Mouse (Mus musculus) urinary bladder, postnatal 14 days (tissue): ENCODE measurements around the gene Slc15a1.
"Not testable (repeated sequence)": the region's sequence is repeated elsewhere in the genome, so short reads cannot be mapped to it uniquely, and the experiment has no call there.

Experiments
- DNase-seq: peaks from one replicate; pipeline ENCODE4 v3.0.0; 2021; ENCODE audit warnings: low spot score

The Slc15a1 gene

DNA sequence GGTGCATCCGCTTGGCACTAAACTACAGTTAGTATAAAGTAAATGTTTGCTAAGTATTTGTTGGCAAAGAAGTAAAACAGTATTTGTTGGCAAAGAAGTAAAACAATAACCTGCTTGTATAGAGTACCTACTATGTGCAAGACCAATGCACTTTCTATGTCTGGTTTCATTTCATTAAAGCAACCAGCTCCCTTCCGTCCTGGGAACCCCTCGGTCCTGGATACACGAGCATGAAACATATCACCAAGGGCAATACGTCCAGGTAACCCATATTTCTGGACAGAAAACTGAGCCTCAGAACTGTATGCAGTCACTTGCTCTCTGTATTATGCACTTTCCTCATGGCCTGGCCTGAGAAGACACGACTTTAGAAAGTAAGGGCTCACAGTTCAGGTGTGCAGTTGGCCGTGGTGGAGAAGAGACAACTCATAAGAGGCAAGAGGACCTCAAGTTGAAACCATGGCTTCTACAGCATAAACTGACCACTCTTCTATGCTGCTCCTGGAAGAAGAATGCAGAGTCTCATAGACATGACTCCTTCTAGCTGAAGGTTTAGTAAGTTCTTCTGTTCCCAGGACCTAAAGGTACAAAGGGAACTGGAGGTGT, 53.5 kb downstream of the Slc15a1 start:
- no peak for DNase-seq

DNA sequence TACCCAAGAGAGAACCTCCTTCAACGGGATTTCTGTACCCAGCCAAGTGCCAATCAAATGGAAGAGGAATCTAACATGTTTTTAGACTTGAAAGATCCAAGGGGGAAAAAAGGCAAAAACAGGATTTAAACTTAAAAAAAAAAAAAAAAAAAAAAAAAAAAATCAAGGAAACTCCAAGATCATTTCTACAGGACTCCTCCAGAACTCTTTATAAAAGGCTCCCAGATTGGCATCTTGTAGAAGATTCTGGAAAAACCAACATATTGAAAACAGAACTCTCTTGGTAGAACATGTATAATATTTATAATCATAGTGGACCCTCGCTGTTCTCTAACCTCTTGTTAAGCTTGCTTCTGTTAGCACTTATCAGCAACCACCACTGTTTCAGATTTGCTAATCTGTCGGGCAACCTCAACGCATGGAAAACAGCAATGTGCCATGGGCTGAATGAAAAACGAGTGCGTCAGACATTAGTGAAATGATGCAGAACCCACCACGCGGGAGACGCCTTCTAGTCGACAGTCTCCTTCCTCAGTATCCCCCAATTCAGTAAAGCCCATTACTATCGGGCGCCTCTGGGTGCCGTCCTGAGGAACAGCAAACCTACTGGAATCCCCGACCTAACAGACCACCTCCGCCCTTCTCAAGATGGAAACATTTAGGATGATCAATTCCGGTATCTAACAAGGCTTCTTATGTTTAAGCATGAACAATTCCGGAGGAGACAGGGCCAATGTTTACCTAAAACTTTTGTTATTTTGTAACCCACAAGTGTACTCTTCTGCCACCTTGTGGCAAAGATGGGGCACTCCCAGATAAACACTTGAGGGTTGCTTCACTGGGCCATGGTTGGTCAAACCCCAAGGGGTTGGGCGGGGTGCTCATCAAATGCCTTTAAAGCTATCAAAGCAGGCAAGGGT, 54.3 kb downstream of the Slc15a1 start:
- DNase-seq = peak; percentile 72

DNA sequence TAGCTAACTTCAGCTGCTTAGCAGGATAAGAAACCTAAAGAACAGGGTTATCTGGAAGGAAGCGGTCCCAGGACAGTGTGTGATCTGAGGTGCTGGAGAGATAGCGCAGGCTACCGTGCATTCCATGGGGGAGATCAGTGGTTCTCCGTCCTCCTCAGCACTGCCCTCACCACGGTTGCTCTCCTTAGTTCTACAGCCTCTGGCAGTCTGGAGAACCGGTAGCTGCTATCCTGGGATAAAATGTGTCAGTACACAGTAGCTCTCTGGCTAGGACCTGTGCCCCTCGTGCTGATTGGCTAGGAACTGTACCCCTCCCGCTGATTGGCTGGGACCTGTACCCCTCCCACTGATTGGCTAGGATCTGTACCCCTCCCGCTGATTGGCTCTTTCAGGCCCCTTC, 58.1 kb downstream of the Slc15a1 start:
- DNase-seq = no peak

- peak; percentile 81 for DNase-seq
Observed at GRCm38 (mm10) chr14:121445194-121445593, 59.9 kb downstream of the Slc15a1 start.

- no peak for DNase-seq
Observed at GRCm38 (mm10) chr14:121440807-121441206, 64.2 kb downstream of the Slc15a1 start.

- peak; percentile 87 for DNase-seq
Observed at GRCm38 (mm10) chr14:121437026-121437425, 68.0 kb downstream of the Slc15a1 start.

DNA sequence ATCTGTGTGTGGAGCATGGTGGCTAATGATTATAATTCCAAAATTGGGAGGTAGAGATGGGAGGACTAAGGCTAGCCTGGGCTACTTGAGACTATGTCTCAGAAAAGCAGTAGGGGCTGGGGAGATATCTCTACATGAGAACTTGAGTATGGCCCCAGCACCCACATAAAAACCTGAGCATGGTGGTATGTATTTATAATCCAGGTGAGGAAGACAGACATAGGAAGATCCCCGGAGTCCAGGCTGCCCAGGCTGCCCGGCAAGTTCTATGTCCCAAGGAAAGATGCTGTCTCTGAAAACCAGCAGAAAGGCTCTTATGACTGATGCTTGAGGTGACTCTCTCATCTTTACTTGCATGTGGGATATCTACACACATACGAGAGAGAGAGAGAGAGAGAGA, 68.6 kb downstream of the Slc15a1 start:
- no peak for DNase-seq

DNA sequence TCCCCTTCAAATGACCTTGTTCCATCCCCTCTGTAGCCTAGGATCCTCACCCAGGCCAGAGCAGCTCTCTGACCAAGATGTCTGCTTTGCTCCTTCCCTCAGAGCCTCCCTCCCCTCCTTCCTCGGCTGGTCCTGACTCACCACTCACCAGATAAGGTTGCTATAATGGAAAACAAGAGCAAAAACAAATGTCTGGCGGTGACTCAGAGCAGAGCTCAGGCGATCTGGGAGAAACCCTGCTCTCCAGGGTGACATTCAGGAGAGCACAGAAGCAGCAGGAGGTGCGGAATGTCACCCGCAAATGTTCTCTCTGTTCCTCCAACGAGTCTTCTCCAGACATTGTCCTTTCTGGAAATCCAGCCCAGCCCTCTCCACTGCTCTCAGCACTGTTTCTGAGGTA, 69.3 kb downstream of the Slc15a1 start:
- DNase-seq = peak; percentile 74

GRCm38 (mm10) chr14:121431261-121431660, 73.8 kb downstream of the Slc15a1 start:
- DNase-seq = no peak

- DNase-seq = no peak
Observed at GRCm38 (mm10) chr14:121429854-121430535, 75.1 kb downstream of the Slc15a1 start.

- DNase-seq = no peak
Observed at GRCm38 (mm10) chr14:121428148-121428547, 76.9 kb downstream of the Slc15a1 start.

- no peak for DNase-seq
Observed at GRCm38 (mm10) chr14:121426743-121427142, 78.3 kb downstream of the Slc15a1 start.

GRCm38 (mm10) chr14:121425004-121425793, 79.9 kb downstream of the Slc15a1 start:
- peak; percentile 52 for DNase-seq

- DNase-seq = peak; percentile 81
Observed at GRCm38 (mm10) chr14:121423341-121423751, 81.7 kb downstream of the Slc15a1 start.

GRCm38 (mm10) chr14:121422664-121423340, 82.2 kb downstream of the Slc15a1 start:
- no peak for DNase-seq

DNA sequence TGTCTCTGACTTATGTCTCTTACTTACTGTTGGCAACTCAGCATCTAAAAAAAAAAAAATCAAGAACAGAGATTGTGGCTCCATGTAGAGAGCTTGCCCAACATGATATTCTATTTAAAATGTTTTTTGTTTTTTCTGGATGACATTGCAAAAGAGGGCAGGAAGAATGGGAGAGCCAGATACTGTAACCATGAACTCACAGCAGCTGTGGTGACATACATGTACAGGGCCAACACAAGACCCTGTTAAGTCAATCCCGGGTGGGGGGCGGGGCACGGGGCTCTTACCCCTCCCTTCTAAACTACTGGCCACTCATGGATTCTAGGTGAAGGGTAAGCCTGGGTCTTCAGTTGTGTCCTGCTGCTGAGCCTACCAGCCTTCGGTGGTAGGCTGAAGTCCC, 83.1 kb downstream of the Slc15a1 start:
- DNase-seq = no peak

DNA sequence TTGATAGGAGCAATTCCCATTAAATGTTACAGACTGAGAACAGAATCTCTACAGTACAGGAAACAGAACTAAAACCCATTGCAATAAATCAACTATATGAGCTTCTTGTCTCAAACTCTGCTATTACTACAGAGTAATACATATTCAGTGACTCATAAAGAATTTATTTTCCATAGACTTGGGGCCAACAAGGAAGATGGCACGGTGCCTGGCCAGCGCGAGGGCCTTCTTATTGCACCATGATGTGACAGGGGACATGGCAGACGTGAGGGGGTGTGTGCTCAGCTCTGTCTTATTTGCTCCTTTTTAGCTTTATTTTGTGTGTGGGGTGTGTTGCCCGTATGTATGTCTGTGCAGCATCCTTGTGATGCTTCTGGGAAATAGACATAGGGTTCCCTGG, 87.5 kb downstream of the Slc15a1 start:
- DNase-seq = peak; percentile 84

GRCm38 (mm10) chr14:121416626-121417319, 88.3 kb downstream of the Slc15a1 start:
- DNase-seq = no peak

GRCm38 (mm10) chr14:121414635-121415241, 90.3 kb downstream of the Slc15a1 start:
- DNase-seq = no peak

GRCm38 (mm10) chr14:121413726-121414125, 91.3 kb downstream of the Slc15a1 start:
- not testable (repeated sequence) for DNase-seq
